Mouse (Mus musculus) neural tube, embryonic 13.5 days (tissue): ENCODE results near the gene Nrbf2. TPM values are rescaled to one million over a fixed set of nuclear protein-coding genes. Genes with fewer than 3 reads are reported as not detected.

Source experiments
- ATAC-seq: fragments of 200-750 bp; cut with Nextera tagmentation; 2 replicates; pipeline ENCODE4 v1.8.0; 2017; ENCODE audit warnings: low read depth, mild to moderate bottlenecking, moderate TSS enrichment, moderate library complexity
- H3K27ac ChIP-seq: fragments of 300-500 bp; sonication (generic); replicated peaks from 2 replicates; pipeline ENCODE4 v1.5.1; 2015; ENCODE audit warnings: moderate library complexity, mild to moderate bottlenecking, inconsistent platforms
- H3K27me3 ChIP-seq: fragments of 300-500 bp; sonication (generic); 2 replicates; pipeline ENCODE4 v1.6.1; 2015; ENCODE audit warnings: mild to moderate bottlenecking, inconsistent platforms
- H3K36me3 ChIP-seq: fragments of 300-500 bp; sonication (generic); 2 replicates; pipeline ENCODE4 v1.6.1; 2015; ENCODE audit warnings: mild to moderate bottlenecking, inconsistent platforms
- H3K4me1 ChIP-seq: fragments of 300-500 bp; sonication (generic); replicated peaks from 2 replicates; pipeline ENCODE4 v1.6.1; 2015; ENCODE audit warnings: inconsistent platforms
- H3K4me2 ChIP-seq: fragments of 300-500 bp; sonication (generic); 2 replicates; pipeline ENCODE4 v1.6.1; 2015; ENCODE audit warnings: inconsistent platforms, mild to moderate bottlenecking, moderate library complexity
- H3K4me3 ChIP-seq: fragments of 300-500 bp; sonication (generic); 2 replicates; pipeline ENCODE4 v1.5.1; 2015; ENCODE audit warnings: mild to moderate bottlenecking, inconsistent platforms
- H3K9ac ChIP-seq: fragments of 300-500 bp; sonication (generic); 2 replicates; pipeline ENCODE4 v1.6.1; 2015; ENCODE audit warnings: moderate library complexity, mild to moderate bottlenecking, inconsistent platforms
- H3K9me3 ChIP-seq: fragments of 300-500 bp; sonication (generic); 2 replicates; pipeline ENCODE4 v1.6.1; 2016; ENCODE audit warnings: inconsistent platforms
- WGBS: fragments of 180-500 bp; shearing (Covaris S2); methylation state at CpG from one replicate; pipeline ENCODE4 v1.1.7; 2015; 5-methylcytosine and 5-hydroxymethylcytosine counted together
- polyA plus RNA-seq: library from polyadenylated mRNA; unstranded; fragments of >200 nt; fragmentation: Nextera tagmentation; extraction: Ambion mirVana; gene quantifications from 2 replicates; pipeline ENCODE4 v1.2.1, GENCODE M21; 2015

Nrbf2 gene
- polyA plus RNA-seq, 1 experiment from 2014 or later, result 40.9 TPM

- no peak overlapping the region for H3K4me2 ChIP-seq
- no peaks in the 10 kb centered on the region for H3K27me3 ChIP-seq
- H3K9me3 ChIP-seq, result no peaks in the 10 kb centered on the region
- WGBS, result 58% methylated on average over 6 of the region's 6 CpGs
- peaks cover 73% of the 10 kb centered on the region for H3K36me3 ChIP-seq
- no peak for ATAC-seq
- no peak overlapping the region for H3K4me3 ChIP-seq
- no peak overlapping the region for H3K27ac ChIP-seq
- H3K4me1 ChIP-seq, result 0 out of 2 replicates have a peak, but pooled peaks cover 9% of the 10 kb centered on the region
- H3K9ac ChIP-seq, result no peak overlapping the region
These were observed 54.7 kb downstream of the Nrbf2 start for GRCm38 (mm10) chr10:67230439-67230838.

- Histone ChIP-seq H3K4me1 (0 out of 2 replicates have a peak, but pooled peaks cover 9% of the 10 kb centered on the region), H3K9ac (no peak overlapping the region), H3K9me3 (no peaks in the 10 kb centered on the region), H3K4me2 (no peak overlapping the region), H3K36me3 (peaks cover 65% of the 10 kb centered on the region), H3K27ac (0 out of 2 replicates have a peak overlapping the region, but pooled peaks have one; percentile 38), H3K27me3 (no peaks in the 10 kb centered on the region), H3K4me3 (no peak overlapping the region)
- 88% methylated on average over 14 of the region's 14 CpGs for WGBS
- ATAC-seq, result no peak
These were observed 58.6 kb downstream of the Nrbf2 start for GRCm38 (mm10) chr10:67226543-67226942.

- no peaks in the 10 kb centered on the region for H3K27me3 ChIP-seq
- no peak overlapping the region for H3K4me3 ChIP-seq
- no peaks in the 10 kb centered on the region for H3K9me3 ChIP-seq
- H3K36me3 ChIP-seq, result peaks cover 65% of the 10 kb centered on the region
- WGBS, result 83% methylated on average over 7 of the region's 7 CpGs
- peaks cover 12% of the 10 kb centered on the region; the same call in 1 of the 2 replicates for H3K4me1 ChIP-seq
- ATAC-seq, result no peak
- peak overlapping the region; percentile 38 for H3K27ac ChIP-seq
- H3K4me2 ChIP-seq, result no peak overlapping the region
- no peak overlapping the region for H3K9ac ChIP-seq
These were observed 59.0 kb downstream of the Nrbf2 start for GRCm38 (mm10) chr10:67226109-67226508.

- H3K4me1 ChIP-seq, result peaks cover 16% of the 10 kb centered on the region; the same call in 1 of the 2 replicates
- 89% methylated on average over 6 of the region's 6 CpGs for WGBS
- H3K9me3 ChIP-seq, result no peaks in the 10 kb centered on the region
- no peak for ATAC-seq
- H3K4me3 ChIP-seq, result no peak overlapping the region
- peak overlapping the region; percentile 38; the same call in 1 of the 2 replicates for H3K27ac ChIP-seq
- H3K4me2 ChIP-seq, result no peak overlapping the region
- peaks cover 62% of the 10 kb centered on the region for H3K36me3 ChIP-seq
- H3K27me3 ChIP-seq, result no peaks in the 10 kb centered on the region
- H3K9ac ChIP-seq, result no peak overlapping the region
These were observed 59.6 kb downstream of the Nrbf2 start for GRCm38 (mm10) chr10:67225528-67225927.

GRCm38 (mm10) chr10:67223942-67224341 lies 61.2 kb downstream of the Nrbf2 start:
- Histone ChIP-seq H3K9me3 (no peaks in the 10 kb centered on the region), H3K36me3 (peaks cover 71% of the 10 kb centered on the region), H3K9ac (no peak overlapping the region), H3K27me3 (no peaks in the 10 kb centered on the region), H3K27ac (no peak overlapping the region), H3K4me3 (no peak overlapping the region), H3K4me2 (no peak overlapping the region), H3K4me1 (peaks cover 16% of the 10 kb centered on the region; the same call in 1 of the 2 replicates)
- WGBS, result 89% methylated on average over 3 of the region's 4 CpGs
- ATAC-seq, result no peak

- peaks cover 69% of the 10 kb centered on the region for H3K36me3 ChIP-seq
- H3K9me3 ChIP-seq, result no peaks in the 10 kb centered on the region
- WGBS, result 50% methylated on average over 5 of the region's 5 CpGs
- H3K4me2 ChIP-seq, result no peak overlapping the region
- no peak for ATAC-seq
- H3K27me3 ChIP-seq, result no peaks in the 10 kb centered on the region
- no peak overlapping the region for H3K9ac ChIP-seq
- H3K4me3 ChIP-seq, result no peak overlapping the region
- H3K27ac ChIP-seq, result no peak overlapping the region
- peaks cover 15% of the 10 kb centered on the region; the same call in 1 of the 2 replicates for H3K4me1 ChIP-seq
These were observed 63.8 kb downstream of the Nrbf2 start for GRCm38 (mm10) chr10:67221284-67221683.

GRCm38 (mm10) chr10:67220251-67220650 lies 64.9 kb downstream of the Nrbf2 start:
- Histone ChIP-seq H3K27ac (no peak overlapping the region), H3K4me2 (no peak overlapping the region), H3K4me3 (no peak overlapping the region), H3K9me3 (no peaks in the 10 kb centered on the region), H3K27me3 (no peaks in the 10 kb centered on the region), H3K36me3 (peaks cover 59% of the 10 kb centered on the region), H3K9ac (no peak overlapping the region), H3K4me1 (peaks cover 7% of the 10 kb centered on the region; the same call in 1 of the 2 replicates)
- no peak for ATAC-seq
- WGBS, result 87% methylated on average over 4 of the region's 4 CpGs

- Histone ChIP-seq H3K4me2 (no peak overlapping the region), H3K4me1 (peaks cover 14% of the 10 kb centered on the region), H3K27me3 (no peaks in the 10 kb centered on the region), H3K9ac (no peak overlapping the region), H3K36me3 (peaks cover 49% of the 10 kb centered on the region), H3K4me3 (no peak overlapping the region), H3K9me3 (no peaks in the 10 kb centered on the region), H3K27ac (no peak overlapping the region)
- ATAC-seq, result no peak
- WGBS, result 95% methylated on average over 18 of the region's 18 CpGs
These were observed 66.1 kb downstream of the Nrbf2 start for GRCm38 (mm10) chr10:67218873-67219565.

GRCm38 (mm10) chr10:67216872-67217271 lies 68.2 kb downstream of the Nrbf2 start:
- no peaks in the 10 kb centered on the region for H3K9me3 ChIP-seq
- peaks cover 18% of the 10 kb centered on the region for H3K4me1 ChIP-seq
- H3K27me3 ChIP-seq, result no peaks in the 10 kb centered on the region
- H3K4me2 ChIP-seq, result no peak overlapping the region
- WGBS, result 74% methylated on average over 3 of the region's 3 CpGs
- H3K36me3 ChIP-seq, result peaks cover 41% of the 10 kb centered on the region
- no peak overlapping the region for H3K27ac ChIP-seq
- H3K4me3 ChIP-seq, result no peak overlapping the region
- no peak for ATAC-seq
- no peak overlapping the region for H3K9ac ChIP-seq

Other genes with a start within 250 kb of the Nrbf2 start
- 51.4 and 52.4 TPM in 2 replicates for gene Jmjd1c, start 189.2 kb downstream of the Nrbf2 start, polyA plus RNA-seq
- 54.6 and 61.1 TPM in 2 replicates for gene Reep3, start 188.4 kb downstream of the Nrbf2 start, polyA plus RNA-seq